Mouse (Mus musculus) embryonic facial prominence, embryonic 12.5 days (tissue): Measurements from ENCODE around the gene Fam126a. TPM values are rescaled to one million over a fixed set of nuclear protein-coding genes. Genes with fewer than 3 reads are reported as not detected.
A peak's percentile ranks its signal among the peaks of the same experiment; 100 is the strongest.

Experiments used
- ATAC-seq: fragments of 200-750 bp; cut with Nextera tagmentation; 2 replicates; pipeline ENCODE4 v1.8.0; 2017; ENCODE audit not compliant: insufficient number of reproducible peaks, insufficient read depth, low FRiP score, low TSS enrichment
- H3K27ac ChIP-seq: fragments of 300-500 bp; sonication (generic); 2 replicates; pipeline ENCODE4 v1.5.1; 2016; ENCODE audit warnings: mild to moderate bottlenecking
- H3K27me3 ChIP-seq: fragments of 300-500 bp; sonication (generic); 2 replicates; pipeline ENCODE4 v1.6.1; 2016; ENCODE audit warnings: mild to moderate bottlenecking, moderate library complexity
- H3K36me3 ChIP-seq: fragments of 300-500 bp; sonication (generic); 2 replicates; pipeline ENCODE4 v1.6.1; 2016; ENCODE audit warnings: mild to moderate bottlenecking
- H3K4me1 ChIP-seq: fragments of 300-500 bp; sonication (generic); 2 replicates; pipeline ENCODE4 v1.6.1; 2016
- H3K4me2 ChIP-seq: fragments of 300-500 bp; sonication (generic); replicated peaks from 2 replicates; pipeline ENCODE4 v1.6.1; 2016; ENCODE audit warnings: mild to moderate bottlenecking, moderate library complexity
- H3K4me3 ChIP-seq: fragments of 300-500 bp; sonication (generic); 2 replicates; pipeline ENCODE4 v1.5.1; 2016; ENCODE audit warnings: mild to moderate bottlenecking
- H3K9ac ChIP-seq: fragments of 300-500 bp; sonication (generic); 2 replicates; pipeline ENCODE4 v1.6.1; 2016; ENCODE audit warnings: mild to moderate bottlenecking, moderate library complexity
- H3K9me3 ChIP-seq: fragments of 300-500 bp; sonication (generic); 2 replicates; pipeline ENCODE4 v1.6.1; 2016; ENCODE audit warnings: mild to moderate bottlenecking, moderate library complexity
- WGBS: fragments of 180-500 bp; shearing (Covaris S2); methylation state at CpG from one replicate; pipeline ENCODE4 v1.1.7; 2016; 5-methylcytosine and 5-hydroxymethylcytosine counted together
- polyA plus RNA-seq: library from polyadenylated mRNA; unstranded; fragments of >200 nt; fragmentation: Nextera tagmentation; extraction: Ambion mirVana; gene quantifications from 2 replicates; pipeline ENCODE4 v1.2.1, GENCODE M21; 2016

Gene Fam126a
- polyA plus RNA-seq, 1 experiment from 2014 or later = 43.2 TPM

DNA sequence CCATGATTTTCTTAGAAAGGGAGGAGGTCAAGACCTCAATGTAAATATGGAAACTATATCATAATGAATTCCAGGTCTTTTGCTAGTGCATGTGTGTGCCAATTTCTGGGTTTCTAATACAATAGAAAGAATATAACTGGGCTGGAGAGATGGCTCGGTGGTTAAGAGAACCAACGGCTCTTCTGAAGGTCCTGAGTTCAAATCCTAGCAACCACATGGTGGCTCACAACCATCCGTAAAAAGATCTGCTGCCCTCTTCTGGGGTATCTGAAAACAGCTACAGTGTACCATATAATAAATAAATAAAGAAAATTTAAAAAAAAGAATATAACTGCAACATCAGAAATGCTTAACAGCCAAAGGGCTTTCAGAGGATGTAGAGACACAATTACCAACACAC lies 23.9 kb upstream of the Fam126a start:
- ATAC-seq = no peak
- Histone ChIP-seq H3K9ac (no peak overlapping the region), H3K27me3 (no peaks in the 10 kb centered on the region), H3K27ac (no peak overlapping the region), H3K4me2 (no peak overlapping the region), H3K36me3 (no peaks in the 10 kb centered on the region), H3K9me3 (0 out of 2 replicates have a peak, but pooled peaks cover 4% of the 10 kb centered on the region), H3K4me3 (no peak overlapping the region), H3K4me1 (0 out of 2 replicates have a peak, but pooled peaks cover 5% of the 10 kb centered on the region)
- 84% methylated on average over 3 of the region's 3 CpGs for WGBS

DNA sequence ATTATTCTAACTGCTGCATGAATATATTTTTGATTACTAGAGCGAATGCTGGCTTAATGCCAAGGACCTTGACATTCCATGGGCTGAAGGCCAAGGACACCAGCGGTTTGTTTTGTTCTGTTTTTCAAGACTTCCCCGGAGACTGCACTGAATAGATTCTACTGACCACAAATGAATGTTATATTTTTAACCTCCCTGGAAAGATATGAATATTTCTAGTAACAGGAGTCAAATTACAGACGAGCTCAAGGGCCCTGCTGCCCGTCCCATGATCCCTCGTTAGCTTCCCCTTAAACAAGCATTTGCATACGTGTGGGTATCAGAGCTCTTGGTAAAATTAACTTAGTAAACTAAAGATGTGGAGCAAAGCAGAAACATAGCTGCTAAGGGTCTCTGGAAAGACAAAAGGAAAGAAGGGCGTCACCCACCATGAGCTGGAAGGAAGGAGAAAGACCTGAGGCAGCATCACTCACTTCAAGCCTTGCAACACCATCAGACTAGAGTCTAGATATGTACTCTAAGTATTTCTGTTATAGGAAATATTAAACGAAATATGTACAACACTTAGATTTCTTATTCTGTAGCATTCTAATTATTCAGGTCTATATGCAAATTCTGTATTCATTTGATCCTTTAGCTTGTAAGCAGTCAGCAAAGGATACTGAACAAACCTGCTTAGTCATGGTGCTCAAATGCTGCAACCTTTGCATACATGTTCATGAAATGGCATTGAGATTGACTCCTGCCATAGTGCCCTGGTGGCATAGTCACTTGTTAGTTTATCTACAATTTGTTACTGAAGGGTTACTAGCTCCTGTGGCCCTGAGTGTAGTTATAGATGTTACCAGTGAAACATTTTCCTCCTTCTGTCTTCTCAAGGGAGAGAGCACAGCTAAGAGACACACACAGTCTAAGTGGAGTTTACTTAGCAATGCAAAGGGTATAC lies 23.0 kb upstream of the Fam126a start:
- no peak overlapping the region for H3K9ac ChIP-seq
- no peaks in the 10 kb centered on the region for H3K27me3 ChIP-seq
- H3K4me2 ChIP-seq = no peak overlapping the region
- H3K9me3 ChIP-seq = 0 out of 2 replicates have a peak, but pooled peaks cover 4% of the 10 kb centered on the region
- H3K36me3 ChIP-seq = no peaks in the 10 kb centered on the region
- WGBS = 70% methylated on average over 9 of the region's 9 CpGs
- ATAC-seq = no peak
- no peak overlapping the region for H3K27ac ChIP-seq
- no peak overlapping the region for H3K4me3 ChIP-seq
- H3K4me1 ChIP-seq = 0 out of 2 replicates have a peak, but pooled peaks cover 5% of the 10 kb centered on the region

DNA sequence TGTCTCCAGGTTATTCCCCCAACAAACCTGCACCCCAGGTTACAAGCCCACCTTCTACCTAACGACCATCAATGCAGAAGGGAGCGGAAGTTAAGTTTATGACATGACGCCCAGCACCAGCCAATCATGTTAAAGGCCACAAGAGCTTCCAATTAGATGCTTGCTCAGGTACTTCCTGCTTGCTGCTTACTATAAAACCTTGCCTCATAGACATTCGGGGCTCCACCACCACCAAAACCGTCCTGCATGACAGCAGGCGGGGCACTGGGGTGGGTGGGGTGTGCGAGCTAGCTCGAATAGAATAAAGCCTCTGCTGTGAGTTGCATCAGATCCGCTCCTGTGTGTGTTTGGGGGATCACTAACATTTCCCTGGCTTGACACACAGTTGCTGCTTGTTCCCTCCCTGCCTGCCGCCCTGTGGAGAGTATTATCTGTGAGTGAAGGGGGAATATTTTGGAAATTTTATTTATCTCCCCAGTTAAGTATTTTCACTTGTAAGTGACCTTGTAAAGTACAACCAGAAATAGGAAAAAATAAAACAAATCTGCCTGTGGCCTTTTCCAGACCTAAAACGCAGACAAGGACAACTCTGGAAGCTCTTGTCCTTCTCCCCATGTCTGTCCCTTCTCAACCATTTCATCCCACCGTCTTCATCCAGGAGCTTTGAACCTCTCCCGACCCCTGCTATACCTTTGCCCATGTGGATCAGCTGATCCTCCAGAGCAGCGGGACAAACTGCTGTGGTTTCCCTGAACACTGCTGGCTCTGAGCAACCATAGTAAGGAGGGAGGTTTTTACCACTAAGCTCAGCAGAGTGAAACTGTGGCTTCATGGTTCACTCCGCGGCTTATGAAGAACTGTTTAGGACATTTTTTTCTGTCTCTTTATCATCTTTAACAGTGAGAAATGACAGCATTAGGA lies 21.5 kb upstream of the Fam126a start:
- no peak for ATAC-seq
- Histone ChIP-seq H3K27ac (no peak overlapping the region), H3K9ac (no peak overlapping the region), H3K4me3 (no peak overlapping the region), H3K9me3 (0 out of 2 replicates have a peak, but pooled peaks cover 4% of the 10 kb centered on the region), H3K4me2 (no peak overlapping the region), H3K27me3 (no peaks in the 10 kb centered on the region), H3K4me1 (0 out of 2 replicates have a peak, but pooled peaks cover 5% of the 10 kb centered on the region), H3K36me3 (no peaks in the 10 kb centered on the region)
- 60% methylated on average over 16 of the region's 16 CpGs for WGBS

DNA sequence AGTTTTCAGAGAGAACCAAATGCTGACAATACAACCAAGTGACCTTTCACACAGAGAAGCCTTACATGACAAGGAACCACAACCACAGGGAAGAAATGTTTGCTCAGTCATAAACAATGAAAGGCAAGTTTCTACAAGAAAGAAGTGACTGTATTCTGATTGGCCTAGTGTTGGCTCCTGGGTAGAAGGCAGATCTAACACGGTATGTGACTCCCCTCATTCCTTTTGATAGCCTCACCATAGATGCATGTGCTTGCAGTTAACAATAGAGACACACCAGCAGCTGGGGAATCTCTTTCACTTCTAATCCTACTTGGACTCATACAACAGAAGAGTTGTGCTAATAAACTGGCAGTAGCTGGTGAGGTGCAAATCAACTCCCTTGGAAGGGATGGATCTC lies 17.3 kb upstream of the Fam126a start:
- H3K27ac ChIP-seq = no peak overlapping the region
- H3K27me3 ChIP-seq = no peaks in the 10 kb centered on the region
- H3K36me3 ChIP-seq = no peaks in the 10 kb centered on the region
- no peak overlapping the region for H3K4me2 ChIP-seq
- H3K4me1 ChIP-seq = 0 out of 2 replicates have a peak, but pooled peaks cover 2% of the 10 kb centered on the region
- WGBS = 62% methylated on average over 1 of the region's 1 CpGs
- ATAC-seq = no peak
- H3K4me3 ChIP-seq = no peak overlapping the region
- no peaks in the 10 kb centered on the region for H3K9me3 ChIP-seq
- H3K9ac ChIP-seq = no peak overlapping the region

DNA sequence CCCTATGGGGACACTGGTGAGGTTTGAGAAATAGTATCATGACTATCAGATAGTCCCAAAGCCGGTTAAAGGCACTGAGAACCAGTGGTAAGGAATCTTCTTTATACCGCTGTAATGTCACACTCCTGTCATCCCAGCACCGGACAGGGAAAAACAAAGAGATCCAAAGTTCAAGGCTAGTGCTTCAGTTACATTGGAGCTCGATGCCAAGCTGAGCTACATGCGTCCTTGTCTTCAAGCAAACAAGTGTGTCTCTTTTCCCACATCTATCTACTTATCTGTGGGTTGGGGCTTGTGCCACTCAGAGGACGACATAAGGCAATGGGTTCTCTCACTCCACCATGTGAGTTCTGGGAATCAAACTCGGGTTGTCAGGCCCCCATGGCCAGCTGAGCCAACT lies 16.5 kb upstream of the Fam126a start:
- WGBS = 85% methylated on average over 7 of the region's 7 CpGs
- Histone ChIP-seq H3K27me3 (no peaks in the 10 kb centered on the region), H3K9ac (no peak overlapping the region), H3K36me3 (no peaks in the 10 kb centered on the region), H3K4me3 (no peak overlapping the region), H3K4me2 (no peak overlapping the region), H3K27ac (0 out of 2 replicates have a peak overlapping the region, but pooled peaks have one; percentile 30), H3K4me1 (0 out of 2 replicates have a peak, but pooled peaks cover 2% of the 10 kb centered on the region), H3K9me3 (no peaks in the 10 kb centered on the region)
- no peak for ATAC-seq

DNA sequence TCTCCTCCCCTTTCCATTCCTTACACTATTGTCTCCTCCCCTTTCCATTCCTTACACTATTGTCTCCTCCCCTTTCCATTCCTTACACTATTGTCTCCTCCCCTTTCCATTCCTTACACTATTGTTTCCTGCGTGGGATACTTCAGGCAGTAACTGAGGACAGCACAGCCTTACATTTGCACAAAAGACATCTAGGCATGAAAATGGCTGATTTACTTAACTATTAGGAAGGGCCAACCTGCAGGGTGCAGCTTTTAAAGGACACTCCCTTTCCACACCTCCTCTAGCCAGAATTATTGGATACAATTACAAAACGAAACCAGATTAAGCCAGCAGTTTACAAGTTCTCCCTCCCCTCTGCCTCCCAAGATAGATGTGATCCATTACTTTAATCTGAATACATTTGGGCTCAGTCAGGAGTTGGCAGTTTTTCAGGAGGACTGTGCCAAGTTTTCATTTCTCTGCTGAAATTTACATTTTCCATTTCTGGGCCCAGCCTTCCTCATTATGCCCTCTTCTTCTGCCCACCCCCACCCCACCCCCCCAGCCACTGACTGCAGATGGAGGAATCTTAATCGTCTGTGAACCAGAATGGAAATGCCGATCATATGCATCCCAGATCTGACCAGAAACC lies 15.6 kb upstream of the Fam126a start:
- no peaks in the 10 kb centered on the region for H3K27me3 ChIP-seq
- H3K4me1 ChIP-seq = no peaks in the 10 kb centered on the region
- no peak overlapping the region for H3K4me2 ChIP-seq
- H3K27ac ChIP-seq = no peak overlapping the region; the same call in 1 of the 2 replicates
- no peaks in the 10 kb centered on the region for H3K9me3 ChIP-seq
- no peaks in the 10 kb centered on the region for H3K36me3 ChIP-seq
- 42% methylated on average over 4 of the region's 4 CpGs for WGBS
- H3K9ac ChIP-seq = no peak overlapping the region
- ATAC-seq = no peak
- no peak overlapping the region for H3K4me3 ChIP-seq

DNA sequence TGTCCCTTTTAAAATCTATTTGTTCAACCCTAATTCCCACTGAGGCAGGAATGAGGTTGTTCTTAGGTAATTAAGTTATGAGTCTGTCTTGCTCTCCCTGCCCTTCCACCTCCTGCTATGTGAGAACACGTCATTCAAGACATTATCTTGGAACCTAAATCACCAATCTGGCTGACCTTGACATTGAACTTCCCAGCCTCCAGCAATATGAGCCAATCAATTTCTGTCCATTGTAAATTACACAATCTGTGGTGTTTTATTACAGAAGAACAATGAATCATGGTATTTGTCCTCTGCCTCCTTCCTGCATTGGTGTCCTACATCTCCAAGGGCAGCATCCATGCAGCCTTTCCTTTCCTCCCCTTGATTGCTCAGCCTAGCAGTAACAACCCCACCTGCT lies 13.9 kb upstream of the Fam126a start:
- Histone ChIP-seq H3K27me3 (no peaks in the 10 kb centered on the region), H3K9me3 (no peaks in the 10 kb centered on the region), H3K9ac (no peak overlapping the region), H3K4me1 (no peaks in the 10 kb centered on the region), H3K4me3 (no peak overlapping the region), H3K4me2 (no peak overlapping the region), H3K27ac (no peak overlapping the region), H3K36me3 (no peaks in the 10 kb centered on the region)
- 45% methylated on average over 1 of the region's 1 CpGs for WGBS
- ATAC-seq = no peak

DNA sequence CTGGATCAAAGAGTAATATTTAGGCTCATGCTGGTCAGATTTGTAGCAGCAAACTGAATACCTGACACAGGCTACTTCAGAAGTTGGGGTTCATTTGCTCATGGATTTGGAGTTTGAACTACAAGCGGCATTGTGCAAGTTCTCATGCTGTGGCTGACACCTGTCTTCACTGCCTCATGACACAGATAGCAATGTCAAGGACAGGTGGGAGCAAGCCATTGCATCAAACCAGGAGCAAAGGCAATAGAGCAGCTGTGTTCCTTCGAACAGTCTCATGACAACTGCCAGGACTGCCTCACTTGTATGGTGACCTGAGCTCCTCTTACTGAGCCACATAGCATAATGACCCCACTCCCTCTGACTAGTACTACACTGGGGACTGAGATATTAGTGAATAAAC lies 12.9 kb upstream of the Fam126a start:
- no peaks in the 10 kb centered on the region for H3K36me3 ChIP-seq
- H3K4me3 ChIP-seq = no peak overlapping the region
- H3K4me2 ChIP-seq = no peak overlapping the region
- no peak overlapping the region for H3K9ac ChIP-seq
- no peak for ATAC-seq
- no peaks in the 10 kb centered on the region for H3K27me3 ChIP-seq
- no peaks in the 10 kb centered on the region for H3K9me3 ChIP-seq
- 93% methylated on average over 2 of the region's 2 CpGs for WGBS
- no peaks in the 10 kb centered on the region for H3K4me1 ChIP-seq
- no peak overlapping the region for H3K27ac ChIP-seq

DNA sequence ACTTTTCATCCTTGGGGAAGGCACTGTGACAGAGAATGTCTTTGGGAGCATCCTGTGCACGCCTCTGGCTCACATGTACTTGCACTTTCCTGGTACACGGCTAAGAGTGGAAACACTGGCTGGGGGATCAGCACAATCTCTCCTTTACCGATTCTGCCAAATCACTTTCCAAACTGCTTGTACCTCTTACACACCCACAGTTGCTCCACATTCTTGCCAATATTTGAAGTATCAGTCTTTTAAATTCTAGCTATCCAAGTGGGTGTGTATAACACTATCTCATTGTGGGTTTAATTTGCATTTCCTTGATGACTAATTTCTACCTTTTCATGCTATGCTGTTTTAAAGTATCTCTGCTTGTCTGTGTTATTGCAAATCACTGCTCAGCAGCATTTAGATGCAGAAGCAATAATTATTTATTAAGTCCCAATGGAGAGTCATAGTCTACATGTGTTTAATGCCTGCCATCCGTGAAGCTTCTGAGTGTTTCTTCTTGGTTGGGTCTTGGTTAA lies 10.9 kb upstream of the Fam126a start:
- no peak for ATAC-seq
- no peak overlapping the region for H3K9ac ChIP-seq
- no peaks in the 10 kb centered on the region for H3K36me3 ChIP-seq
- H3K4me3 ChIP-seq = no peak overlapping the region
- H3K9me3 ChIP-seq = no peaks in the 10 kb centered on the region
- no peak overlapping the region for H3K27ac ChIP-seq
- H3K4me2 ChIP-seq = no peak overlapping the region
- H3K27me3 ChIP-seq = no peaks in the 10 kb centered on the region
- no peaks in the 10 kb centered on the region for H3K4me1 ChIP-seq
- 79% methylated on average over 4 of the region's 4 CpGs for WGBS

DNA sequence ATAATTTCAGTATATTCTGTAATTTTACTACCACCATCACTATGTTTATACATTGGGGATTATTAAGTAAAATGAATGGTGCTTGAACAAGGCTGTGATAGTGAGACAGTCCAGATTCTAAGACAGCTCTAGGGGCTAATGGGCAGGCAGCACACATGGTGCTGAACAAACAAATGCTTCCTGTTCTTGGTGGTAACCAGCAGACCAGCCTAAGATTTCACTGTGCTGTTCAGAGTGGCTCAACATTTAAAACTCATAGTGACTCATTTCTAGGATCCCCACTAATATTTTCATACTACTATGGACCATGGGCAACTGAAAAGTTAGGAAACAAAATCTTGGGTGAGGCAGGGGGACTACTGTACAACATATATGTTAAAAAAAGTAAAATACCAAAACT lies 10.1 kb upstream of the Fam126a start:
- Histone ChIP-seq H3K27ac (no peak overlapping the region), H3K9me3 (no peaks in the 10 kb centered on the region), H3K27me3 (no peaks in the 10 kb centered on the region), H3K4me3 (no peak overlapping the region), H3K36me3 (no peaks in the 10 kb centered on the region), H3K4me1 (no peaks in the 10 kb centered on the region), H3K4me2 (no peak overlapping the region), H3K9ac (no peak overlapping the region)
- no peak for ATAC-seq

DNA sequence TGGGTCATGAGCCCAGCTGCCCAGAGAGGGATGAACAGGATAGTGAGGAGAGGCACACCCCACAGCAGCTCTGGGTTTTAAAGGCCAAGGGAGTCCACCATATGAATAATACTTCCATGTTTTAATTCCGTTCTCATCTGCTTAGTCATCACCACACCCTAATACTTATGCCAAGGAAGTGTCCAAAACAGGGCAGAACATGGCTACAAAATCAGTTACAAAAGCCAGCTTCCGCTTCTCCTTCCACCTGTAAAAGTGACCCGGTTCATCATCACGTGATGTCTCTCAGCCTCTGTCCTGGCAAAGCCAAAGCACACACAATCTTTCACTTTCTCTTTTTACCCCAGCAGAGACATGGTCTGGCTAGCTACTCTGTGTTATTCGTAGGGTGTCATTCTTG lies 8.9 kb upstream of the Fam126a start:
- ATAC-seq = no peak
- WGBS = 83% methylated on average over 5 of the region's 5 CpGs
- no peaks in the 10 kb centered on the region for H3K36me3 ChIP-seq
- no peak overlapping the region for H3K4me3 ChIP-seq
- H3K27me3 ChIP-seq = no peaks in the 10 kb centered on the region
- no peak overlapping the region for H3K9ac ChIP-seq
- no peak overlapping the region for H3K27ac ChIP-seq
- no peak overlapping the region for H3K4me2 ChIP-seq
- no peaks in the 10 kb centered on the region for H3K4me1 ChIP-seq
- H3K9me3 ChIP-seq = no peaks in the 10 kb centered on the region
